Mouse (Mus musculus) limb, embryonic 11.5 days (tissue): ENCODE measurements around the gene Zc3h7b. TPM values are rescaled to one million over a fixed set of nuclear protein-coding genes. Genes with fewer than 3 reads are reported as not detected.

Experiments used
- ATAC-seq: fragments of 200-750 bp; cut with Nextera tagmentation; 2 replicates; pipeline ENCODE4 v1.8.0; 2017; ENCODE audit warnings: low read depth; ENCODE audit not compliant: insufficient number of reproducible peaks, low FRiP score, low TSS enrichment
- DNase-seq: peaks from one replicate; pipeline ENCODE4 v3.0.0-alpha.2; 2015; ENCODE audit warnings: low spot score
- H3K27ac ChIP-seq: fragments of 300-500 bp; sonication (generic); replicated peaks from 2 replicates; pipeline ENCODE4 v1.5.1; 2014; ENCODE audit warnings: low read depth, mild to moderate bottlenecking, low read length
- H3K27me3 ChIP-seq: fragments of 300-500 bp; sonication (generic); 2 replicates; pipeline ENCODE4 v1.6.1; 2014; ENCODE audit warnings: mild to moderate bottlenecking, low read length, mixed read lengths; ENCODE audit not compliant: control insufficient read depth, insufficient read depth
- H3K36me3 ChIP-seq: fragments of 300-500 bp; sonication (generic); 2 replicates; pipeline ENCODE4 v1.6.1; 2014; ENCODE audit warnings: mild to moderate bottlenecking, low read length, moderate library complexity, mixed read lengths; ENCODE audit not compliant: control insufficient read depth, insufficient read depth
- H3K4me1 ChIP-seq: fragments of 300-500 bp; sonication (generic); 2 replicates; pipeline ENCODE4 v1.6.1; 2014; ENCODE audit warnings: low read length, mixed read lengths; ENCODE audit not compliant: control insufficient read depth, insufficient read depth
- H3K4me2 ChIP-seq: fragments of 300-500 bp; sonication (generic); 2 replicates; pipeline ENCODE4 v1.6.1; 2014; ENCODE audit warnings: low read depth, mild to moderate bottlenecking, moderate library complexity; ENCODE audit not compliant: severe bottlenecking
- H3K4me3 ChIP-seq: fragments of 300-500 bp; sonication (generic); 2 replicates; pipeline ENCODE4 v1.5.1; 2014; ENCODE audit warnings: low read depth, low read length
- H3K9ac ChIP-seq: fragments of 300-500 bp; sonication (generic); 2 replicates; pipeline ENCODE4 v1.6.1; 2014; ENCODE audit warnings: mild to moderate bottlenecking, low read length
- H3K9me3 ChIP-seq: fragments of 300-500 bp; sonication (generic); 2 replicates; pipeline ENCODE4 v1.6.1; 2016; ENCODE audit warnings: low read length; ENCODE audit not compliant: control insufficient read depth
- WGBS: fragments of 180-500 bp; shearing (Covaris S2); extraction: QIAGEN DNeasy Blood & Tissue Kit; methylation state at CpG from one replicate; pipeline ENCODE4 v1.1.7; 2014; 5-methylcytosine and 5-hydroxymethylcytosine counted together
- polyA plus RNA-seq: library from polyadenylated mRNA; unstranded; fragments of >200 nt; fragmentation: Nextera tagmentation; extraction: Ambion mirVana; gene quantifications from 2 replicates; pipeline ENCODE4 v1.2.1, GENCODE M21; 2014

The Zc3h7b gene
- polyA plus RNA-seq, 1 experiment from 2014 or later, result 57.9 TPM

DNA sequence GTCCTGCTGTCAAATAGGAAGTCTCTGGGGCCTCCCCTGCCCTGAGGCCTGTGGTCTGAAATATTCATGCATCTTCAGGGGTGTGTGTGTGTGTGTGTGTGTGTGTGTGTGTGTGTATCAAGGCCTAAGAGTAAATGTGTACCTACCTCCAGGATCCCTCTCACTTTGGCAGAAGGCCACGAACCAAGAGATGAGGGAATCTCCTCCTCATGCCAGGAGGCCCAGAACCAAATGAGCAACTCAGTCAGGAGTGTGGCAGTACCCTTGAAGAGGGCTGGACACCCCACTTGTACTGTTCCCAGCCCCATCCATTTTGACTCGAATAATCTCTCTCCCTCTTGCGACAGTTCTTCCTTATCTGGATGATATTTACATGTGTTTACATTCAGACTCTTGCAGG lies 87.4 kb downstream of the Zc3h7b start:
- Histone ChIP-seq H3K4me2 (no peak overlapping the region), H3K36me3 (no peaks in the 10 kb centered on the region), H3K9me3 (no peaks in the 10 kb centered on the region), H3K4me3 (no peak overlapping the region), H3K27me3 (no peaks in the 10 kb centered on the region; the same call in 1 of the 2 replicates), H3K4me1 (peaks cover 13% of the 10 kb centered on the region), H3K9ac (no peak overlapping the region), H3K27ac (no peak overlapping the region)
- no peak for DNase-seq
- ATAC-seq, result no peak
- WGBS, result 96% methylated on average over 3 of the region's 3 CpGs

DNA sequence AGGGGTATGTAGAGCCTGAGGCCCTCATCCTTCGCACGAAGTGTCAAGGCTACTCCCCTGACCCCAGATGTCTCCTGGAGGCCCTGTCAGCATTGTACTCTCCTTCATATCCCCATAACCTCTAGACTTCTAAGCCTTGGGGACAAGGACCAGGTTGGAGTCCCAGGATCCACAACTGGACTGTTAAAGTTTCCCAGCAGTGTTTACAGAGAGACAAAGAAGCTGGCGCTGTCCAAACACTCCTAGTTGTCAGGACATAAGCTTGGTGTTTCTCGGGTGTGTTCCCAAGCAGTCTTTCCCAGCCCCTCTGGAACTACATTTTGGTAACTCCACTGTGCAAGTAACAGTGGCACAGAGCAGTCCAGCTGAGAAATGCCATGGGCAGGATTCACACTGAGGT lies 88.6 kb downstream of the Zc3h7b start:
- H3K9me3 ChIP-seq, result no peaks in the 10 kb centered on the region
- 82% methylated on average over 4 of the region's 4 CpGs for WGBS
- no peak for ATAC-seq
- H3K4me3 ChIP-seq, result no peak overlapping the region
- H3K27me3 ChIP-seq, result no peaks in the 10 kb centered on the region; the same call in 1 of the 2 replicates
- H3K9ac ChIP-seq, result no peak overlapping the region
- DNase-seq, result no peak
- H3K4me1 ChIP-seq, result peaks cover 13% of the 10 kb centered on the region
- no peak overlapping the region for H3K4me2 ChIP-seq
- no peaks in the 10 kb centered on the region for H3K36me3 ChIP-seq
- H3K27ac ChIP-seq, result no peak overlapping the region

GRCm38 (mm10) chr15:81834171-81834841 lies 89.4 kb downstream of the Zc3h7b start:
- Histone ChIP-seq H3K36me3 (no peaks in the 10 kb centered on the region), H3K4me2 (no peak overlapping the region), H3K9me3 (no peaks in the 10 kb centered on the region), H3K4me3 (no peak overlapping the region), H3K27ac (no peak overlapping the region), H3K4me1 (peaks cover 13% of the 10 kb centered on the region), H3K27me3 (no peaks in the 10 kb centered on the region; the same call in 1 of the 2 replicates), H3K9ac (no peak overlapping the region)
- no peak for ATAC-seq
- 17% methylated on average over 3 of the region's 3 CpGs for WGBS
- no peak for DNase-seq

DNA sequence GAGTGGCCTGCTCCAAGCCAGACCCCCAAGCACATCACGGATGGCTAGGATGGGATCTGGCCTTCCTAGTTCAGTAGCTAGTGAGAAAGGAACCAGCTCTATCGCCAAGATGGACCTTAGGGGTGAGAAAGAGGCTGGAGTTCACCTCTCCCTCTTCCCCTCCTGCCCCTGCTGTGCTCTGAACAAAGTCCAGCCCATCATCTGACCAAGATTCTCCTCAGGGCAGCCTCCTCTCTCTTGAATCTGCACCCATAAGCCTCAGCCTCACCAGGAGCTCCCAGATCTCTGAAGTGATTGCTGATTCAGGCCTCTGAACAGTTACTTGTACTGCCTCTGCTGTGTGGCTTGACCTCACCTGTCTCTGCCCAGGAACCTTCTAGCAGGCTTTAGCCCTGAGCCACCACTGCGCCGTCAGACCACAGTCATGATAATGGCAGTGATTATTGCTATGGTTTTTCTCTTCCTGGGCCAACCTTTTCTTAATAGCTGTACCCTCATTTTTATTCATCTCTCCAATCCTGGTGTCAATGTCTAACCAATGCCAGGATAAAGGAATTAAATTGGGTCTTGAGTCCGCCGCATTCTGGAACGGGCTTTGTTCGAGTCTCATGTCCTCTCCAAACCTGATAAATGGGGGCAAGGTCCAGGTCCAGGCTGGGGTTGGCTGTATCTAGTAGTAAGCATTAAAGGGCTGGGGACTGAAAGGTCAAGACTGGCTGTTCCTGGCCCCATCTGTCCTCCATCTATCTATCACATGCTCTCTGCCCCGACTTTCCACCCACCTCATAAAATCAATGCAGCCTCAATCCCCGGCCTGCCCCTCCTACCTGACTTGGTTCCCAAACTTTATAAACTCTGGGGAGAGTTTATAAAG lies 90.4 kb downstream of the Zc3h7b start:
- ATAC-seq (no peak), DNase-seq (no peak)
- Histone ChIP-seq H3K4me3 (no peak overlapping the region), H3K4me2 (peak overlapping the region; percentile 65; the same call in 1 of the 2 replicates), H3K27ac (no peak overlapping the region), H3K4me1 (peaks cover 13% of the 10 kb centered on the region), H3K27me3 (no peaks in the 10 kb centered on the region; the same call in 1 of the 2 replicates), H3K9me3 (no peaks in the 10 kb centered on the region), H3K9ac (no peak overlapping the region), H3K36me3 (no peaks in the 10 kb centered on the region)
- 44% methylated on average over 10 of the region's 10 CpGs for WGBS

GRCm38 (mm10) chr15:81836124-81836821 lies 91.4 kb downstream of the Zc3h7b start:
- Histone ChIP-seq H3K9me3 (no peaks in the 10 kb centered on the region), H3K27me3 (no peaks in the 10 kb centered on the region; the same call in 1 of the 2 replicates), H3K27ac (peak overlapping the region; percentile 39; the same call in 1 of the 2 replicates), H3K4me2 (peak overlapping the region; percentile 65), H3K9ac (peak overlapping the region; percentile 56), H3K4me3 (peak overlapping the region; percentile 26), H3K4me1 (peaks cover 13% of the 10 kb centered on the region), H3K36me3 (no peaks in the 10 kb centered on the region)
- DNase-seq (peak; percentile 84), ATAC-seq (peak; percentile 84)
- 2% methylated on average over 33 of the region's 33 CpGs for WGBS

- WGBS, result 56% methylated on average over 7 of the region's 7 CpGs
- H3K4me1 ChIP-seq, result peaks cover 13% of the 10 kb centered on the region
- no peak overlapping the region for H3K9ac ChIP-seq
- H3K27ac ChIP-seq, result no peak overlapping the region; the same call in 1 of the 2 replicates
- DNase-seq (no peak), ATAC-seq (no peak)
- peak overlapping the region; percentile 26; the same call in 1 of the 2 replicates for H3K4me3 ChIP-seq
- peak overlapping the region; percentile 65 for H3K4me2 ChIP-seq
- no peaks in the 10 kb centered on the region for H3K9me3 ChIP-seq
- no peaks in the 10 kb centered on the region; the same call in 1 of the 2 replicates for H3K27me3 ChIP-seq
- H3K36me3 ChIP-seq, result no peaks in the 10 kb centered on the region
These were observed 92.4 kb downstream of the Zc3h7b start for GRCm38 (mm10) chr15:81836966-81837920.

DNA sequence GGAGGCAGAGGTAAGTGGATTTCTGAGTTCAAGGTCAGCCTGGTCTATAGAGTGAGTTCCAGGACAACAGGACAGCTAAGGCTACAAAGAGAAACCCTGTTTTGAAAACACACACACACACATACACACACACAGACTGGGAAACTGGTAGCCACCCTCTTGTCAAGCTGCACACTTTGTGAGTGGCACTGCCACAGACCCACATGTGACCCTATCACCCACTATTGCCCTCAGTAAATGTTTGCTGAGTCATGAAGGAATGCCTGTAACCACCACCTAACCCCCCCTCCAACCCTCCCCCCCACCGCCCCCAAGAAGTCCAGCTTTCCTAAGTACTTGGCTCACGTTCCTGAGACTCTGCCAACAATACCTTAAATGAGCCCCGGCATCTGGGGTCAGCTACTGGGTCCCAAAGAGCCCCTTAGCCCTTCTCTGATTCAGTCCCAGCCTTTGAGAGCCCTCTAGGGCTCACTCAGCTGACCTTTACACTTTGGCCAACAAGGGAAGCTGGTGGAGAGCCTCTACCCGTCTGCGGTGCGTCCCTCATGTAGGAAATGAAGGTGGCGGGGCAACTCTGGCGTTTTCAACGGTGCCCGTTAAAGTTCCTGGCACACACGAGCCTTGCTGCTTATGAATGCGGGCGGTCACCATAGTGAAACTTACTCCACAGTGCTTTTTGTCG lies 93.8 kb downstream of the Zc3h7b start:
- H3K9ac ChIP-seq, result no peak overlapping the region
- WGBS, result 78% methylated on average over 14 of the region's 14 CpGs
- no peak overlapping the region for H3K4me2 ChIP-seq
- no peak overlapping the region for H3K27ac ChIP-seq
- H3K4me1 ChIP-seq, result peaks cover 13% of the 10 kb centered on the region
- ATAC-seq (no peak), DNase-seq (no peak)
- H3K27me3 ChIP-seq, result no peaks in the 10 kb centered on the region; the same call in 1 of the 2 replicates
- no peaks in the 10 kb centered on the region for H3K36me3 ChIP-seq
- H3K9me3 ChIP-seq, result no peaks in the 10 kb centered on the region
- no peak overlapping the region for H3K4me3 ChIP-seq
